Mouse (Mus musculus): ENCODE measurements around the gene Dclk1. TPM values are rescaled to one million over a fixed set of nuclear protein-coding genes. Genes with fewer than 3 reads are reported as not detected.

The Dclk1 gene
- polyA plus RNA-seq, 1 experiment: 89.6 TPM

GRCm38 (mm10) chr3:55567476-55567875 lies 325.3 kb downstream of the Dclk1 start:
- TF ChIP-seq CTCF (IDR thresholded peaks at IDR 0.05; ENCODE audit: borderline replicate concordance, insufficient read depth, low read length) (no peak), POLR2A (IDR thresholded peaks at IDR 0.05; ENCODE audit: low read depth, low read length) (no peak)

GRCm38 (mm10) chr3:55569539-55569938 lies 327.4 kb downstream of the Dclk1 start:
- Histone ChIP-seq H3K27ac (ENCODE audit: insufficient read depth, low read length) (no peak overlapping the region; the same call in none of the 2 replicates), H3K4me1 (ENCODE audit: control insufficient read depth, insufficient read depth, low read length) (peaks cover 3% of the 10 kb centered on the region), H3K4me3 (ENCODE audit: insufficient read depth, low read length) (no peak overlapping the region)
- no peak for TF ChIP-seq CTCF (IDR thresholded peaks at IDR 0.05; ENCODE audit: borderline replicate concordance, insufficient read depth, low read length)
- TF ChIP-seq POLR2A (IDR thresholded peaks at IDR 0.05; ENCODE audit: low read depth, low read length): no peak

More at GRCm38 (mm10) chr3:55567476-55567875, 325.3 kb downstream of the Dclk1 start:
- H3K4me1 ChIP-seq (ENCODE audit: control insufficient read depth, insufficient read depth, low read length): peaks cover 3% of the 10 kb centered on the region
- no peak overlapping the region for H3K4me3 ChIP-seq (ENCODE audit: insufficient read depth, low read length)
- no peak overlapping the region for H3K27ac ChIP-seq (ENCODE audit: insufficient read depth, low read length)

GRCm38 (mm10) chr3:55571034-55571433 lies 328.9 kb downstream of the Dclk1 start:
- Histone ChIP-seq H3K27ac (ENCODE audit: insufficient read depth, low read length) (0 out of 2 replicates have a peak overlapping the region, but pooled peaks have one; percentile 1), H3K4me1 (ENCODE audit: control insufficient read depth, insufficient read depth, low read length) (peaks cover 3% of the 10 kb centered on the region), H3K4me3 (ENCODE audit: insufficient read depth, low read length) (no peak overlapping the region)
- TF ChIP-seq CTCF (IDR thresholded peaks at IDR 0.05; ENCODE audit: borderline replicate concordance, insufficient read depth, low read length) (no peak), POLR2A (IDR thresholded peaks at IDR 0.05; ENCODE audit: low read depth, low read length) (no peak)

- no peak for TF ChIP-seq CTCF (IDR thresholded peaks at IDR 0.05; ENCODE audit: borderline replicate concordance, insufficient read depth, low read length)
- TF ChIP-seq POLR2A (IDR thresholded peaks at IDR 0.05; ENCODE audit: low read depth, low read length): no peak
- no peak overlapping the region for H3K27ac ChIP-seq (ENCODE audit: insufficient read depth, low read length)
- peaks cover 3% of the 10 kb centered on the region for H3K4me1 ChIP-seq (ENCODE audit: control insufficient read depth, insufficient read depth, low read length)
- H3K4me3 ChIP-seq (ENCODE audit: insufficient read depth, low read length): no peak overlapping the region
Measured at GRCm38 (mm10) chr3:55571552-55572296, 329.6 kb downstream of the Dclk1 start.

GRCm38 (mm10) chr3:55572297-55572681 lies 330.1 kb downstream of the Dclk1 start:
- no peak overlapping the region for H3K27ac ChIP-seq (ENCODE audit: insufficient read depth, low read length)
- H3K4me1 ChIP-seq (ENCODE audit: control insufficient read depth, insufficient read depth, low read length): peaks cover 3% of the 10 kb centered on the region
- TF ChIP-seq POLR2A (IDR thresholded peaks at IDR 0.05; ENCODE audit: low read depth, low read length): no peak
- no peak for TF ChIP-seq CTCF (IDR thresholded peaks at IDR 0.05; ENCODE audit: borderline replicate concordance, insufficient read depth, low read length)
- no peak overlapping the region for H3K4me3 ChIP-seq (ENCODE audit: insufficient read depth, low read length)

- no peak for TF ChIP-seq CTCF (IDR thresholded peaks at IDR 0.05; ENCODE audit: borderline replicate concordance, insufficient read depth, low read length)
- no peak for TF ChIP-seq POLR2A (IDR thresholded peaks at IDR 0.05; ENCODE audit: low read depth, low read length)
- peaks cover 3% of the 10 kb centered on the region for H3K4me1 ChIP-seq (ENCODE audit: control insufficient read depth, insufficient read depth, low read length)
- H3K4me3 ChIP-seq (ENCODE audit: insufficient read depth, low read length): no peak overlapping the region
- H3K27ac ChIP-seq (ENCODE audit: insufficient read depth, low read length): no peak overlapping the region
Measured at GRCm38 (mm10) chr3:55574003-55574402, 331.8 kb downstream of the Dclk1 start.

GRCm38 (mm10) chr3:55587434-55587971 lies 345.3 kb downstream of the Dclk1 start:
- TF ChIP-seq POLR2A (IDR thresholded peaks at IDR 0.05; ENCODE audit: low read depth, low read length) (no peak), CTCF (IDR thresholded peaks at IDR 0.05; ENCODE audit: borderline replicate concordance, insufficient read depth, low read length) (no peak)
- H3K4me3 ChIP-seq (ENCODE audit: insufficient read depth, low read length): no peak overlapping the region
- 0 out of 2 replicates have a peak overlapping the region, but pooled peaks have one; percentile 22 for H3K27ac ChIP-seq (ENCODE audit: insufficient read depth, low read length)
- peaks cover 15% of the 10 kb centered on the region for H3K4me1 ChIP-seq (ENCODE audit: control insufficient read depth, insufficient read depth, low read length)

- 0 out of 2 replicates have a peak overlapping the region, but pooled peaks have one; percentile 22 for H3K27ac ChIP-seq (ENCODE audit: insufficient read depth, low read length)
- H3K4me3 ChIP-seq (ENCODE audit: insufficient read depth, low read length): no peak overlapping the region
- peaks cover 15% of the 10 kb centered on the region for H3K4me1 ChIP-seq (ENCODE audit: control insufficient read depth, insufficient read depth, low read length)
- TF ChIP-seq POLR2A (IDR thresholded peaks at IDR 0.05; ENCODE audit: low read depth, low read length) (no peak), CTCF (IDR thresholded peaks at IDR 0.05; ENCODE audit: borderline replicate concordance, insufficient read depth, low read length) (no peak)
Measured at GRCm38 (mm10) chr3:55587972-55588946, 346.1 kb downstream of the Dclk1 start.

Other genes with a start within 250 kb of the Dclk1 start
- gene Ccna1, start 186.9 kb upstream of the Dclk1 start, polyA plus RNA-seq (2011; ENCODE audit: insufficient read length, low read depth, missing spikeins): 0.70 TPM in 1 of 2 replicates, not detected in the other
- 63.0 and 70.3 TPM in 2 replicates for gene Spg20, start 130.3 kb upstream of the Dclk1 start, polyA plus RNA-seq (2011; ENCODE audit: insufficient read length, low read depth, missing spikeins)
- 0.17 and 0.35 TPM in 2 replicates for gene Ccdc169, start 105.0 kb upstream of the Dclk1 start, polyA plus RNA-seq (2011; ENCODE audit: insufficient read length, low read depth, missing spikeins)
- 0.21 TPM in 1 of 2 replicates, not detected in the other for gene Sohlh2, start 60.3 kb upstream of the Dclk1 start, polyA plus RNA-seq (2011; ENCODE audit: insufficient read length, low read depth, missing spikeins)
- gene Gm21954, start 229.8 kb downstream of the Dclk1 start, polyA plus RNA-seq (2011; ENCODE audit: insufficient read length, low read depth, missing spikeins): not detected in 2 replicates